Comparison of ENCODE assay signal across 9 mouse cellular contexts in the genomic region with DNA sequence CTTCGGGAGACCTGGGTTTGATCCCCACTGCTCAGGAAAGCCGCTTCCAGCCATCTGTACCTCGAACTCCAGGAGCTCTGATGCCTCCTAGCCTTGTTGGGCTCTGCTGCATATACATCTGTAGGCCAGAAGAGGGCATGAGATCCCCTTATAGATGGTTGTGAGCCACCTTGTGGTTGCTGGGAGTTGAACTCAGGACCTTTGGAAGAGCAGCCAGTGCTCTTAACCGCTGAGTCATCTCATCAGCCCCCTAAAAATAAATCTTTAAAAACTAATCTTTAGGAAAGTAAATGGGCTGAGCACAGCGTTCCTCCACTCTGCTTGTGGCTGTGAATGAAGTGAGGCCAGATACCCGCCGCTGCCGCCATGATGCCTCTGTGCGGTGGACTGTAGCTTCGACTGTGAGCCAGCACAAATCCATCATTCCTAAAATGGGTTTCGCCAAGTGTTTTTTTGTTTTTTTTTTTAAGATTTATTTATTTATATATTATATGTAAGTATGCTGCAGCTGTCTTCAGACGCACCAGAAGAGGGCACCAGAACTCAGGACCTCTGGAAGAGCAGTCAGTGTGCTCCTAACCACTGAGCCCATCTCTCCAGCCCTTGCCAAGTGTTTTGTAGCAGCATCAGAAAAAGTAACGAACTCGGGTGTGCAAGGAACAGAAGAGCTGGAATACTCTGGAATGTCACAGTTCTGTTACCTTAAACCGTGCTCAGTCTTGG. TPM values are rescaled to one million over a fixed set of nuclear protein-coding genes. Genes with fewer than 3 reads are reported as not detected.
DNase-seq lines count a peak whose midpoint lies in the region; ATAC-seq and TF ChIP-seq lines count a peak whose summit lies in the region.
"Had no signal": no experiment of that assay in that cellular context is flagged by ENCODE, and none has a peak within 500 bp of the region (broad histone marks: within the 10 kb centered on the region; RNA-seq: fewer than 3 reads in every experiment).

No protein-coding gene starts in this region.

- no peaks in the 10 kb centered on the region for H3K79me2 ChIP-seq in liver, adult 2 months (ENCODE audit: control insufficient read depth, insufficient read depth, low read length)

- no peaks in the 10 kb centered on the region for H3K36me3 ChIP-seq in forebrain, embryonic 10.5 days (replicated peaks)
- no peaks in the 10 kb centered on the region for H3K36me3 ChIP-seq in forebrain, embryonic 12.5 days (replicated peaks)
- no peaks in the 10 kb centered on the region for H3K36me3 ChIP-seq in liver, adult 2 months (ENCODE audit: control insufficient read depth, insufficient read depth, low read length)
- no peaks in the 10 kb centered on the region for H3K36me3 ChIP-seq in liver, embryonic 12.5 days

- H3K27me3 ChIP-seq in forebrain, embryonic 10.5 days (ENCODE audit: poor library complexity, severe bottlenecking), result peaks cover 25% of the 10 kb centered on the region
- peaks cover 14% of the 10 kb centered on the region; the same call in 1 of the 2 replicates for H3K27me3 ChIP-seq in forebrain, embryonic 12.5 days
- no peaks in the 10 kb centered on the region for H3K27me3 ChIP-seq in liver, adult 2 months (ENCODE audit: control insufficient read depth, insufficient read depth, low read length)
- H3K27me3 ChIP-seq in liver, embryonic 12.5 days (replicated peaks), result 0 out of 2 replicates have a peak, but pooled peaks cover 5% of the 10 kb centered on the region

- DNase-seq in forebrain, embryonic 10.5 days (ENCODE audit: extremely low spot score, low spot score), result peak; percentile 22
- DNase-seq in liver, adult 2 months (ENCODE audit: extremely low read depth, low read depth, low spot score), result peak; percentile 56
- peak; percentile 87 for DNase-seq in NIH3T3 (ENCODE audit: low read depth)
- peak; percentile 49 for DNase-seq in forelimb bud, embryonic 11.5 days (ENCODE audit: low read depth, low spot score)
- no peak for DNase-seq in c-Kit-positive CD71-positive TER-119-positive erythroid progenitor cells, embryonic 14.5 days (ENCODE audit: low spot score)

- H3K9ac ChIP-seq in forebrain, embryonic 12.5 days, result no peak overlapping the region
- H3K9ac ChIP-seq in liver, adult 2 months (ENCODE audit: low read depth, low read length), result no peak overlapping the region
- H3K9ac ChIP-seq in liver, embryonic 12.5 days, result no peak overlapping the region

- no peak overlapping the region for H3K27ac ChIP-seq in forebrain, embryonic 10.5 days
- H3K27ac ChIP-seq in forebrain, embryonic 12.5 days, result no peak overlapping the region
- H3K27ac ChIP-seq in liver, adult 2 months (replicated peaks; ENCODE audit: insufficient read depth, low read depth, low read length), result no peak overlapping the region
- H3K27ac ChIP-seq in liver, embryonic 12.5 days, result no peak overlapping the region
- H3K27ac ChIP-seq: macrophage had no signal

- 62% methylated on average over 15 of the region's 15 CpGs for WGBS in forebrain, embryonic 10.5 days
- 61% methylated on average over 15 of the region's 15 CpGs for WGBS in forebrain, embryonic 12.5 days
- 56% methylated on average over 15 of the region's 15 CpGs for WGBS in liver, adult 2 months
- whole genome bisulfite sequencing in liver, embryonic 12.5 days (ENCODE audit: insufficient replicate concordance), result 52% methylated on average over 15 of the region's 15 CpGs

- peaks cover 9% of the 10 kb centered on the region for H3K4me1 ChIP-seq in forebrain, embryonic 10.5 days
- peaks cover 3% of the 10 kb centered on the region; the same call in 1 of the 2 replicates for H3K4me1 ChIP-seq in forebrain, embryonic 12.5 days
- H3K4me1 ChIP-seq in liver, adult 2 months (ENCODE audit: control insufficient read depth, insufficient read depth, low read length), result no peaks in the 10 kb centered on the region
- peaks cover 19% of the 10 kb centered on the region for H3K4me1 ChIP-seq in liver, embryonic 12.5 days

- no peak for ATAC-seq in forebrain, embryonic 12.5 days (ENCODE audit: low FRiP score)
- no peak for ATAC-seq in liver, embryonic 12.5 days
- peak; percentile 32; the same call in 1 of the 2 replicates for ATAC-seq in megakaryocyte progenitor cell, adult 5-6 weeks (replicated peaks; ENCODE audit: poor library complexity)

- H3K4me2 ChIP-seq in forebrain, embryonic 12.5 days, result no peak overlapping the region
- no peak overlapping the region for H3K4me2 ChIP-seq in liver, embryonic 12.5 days

- peak; percentile 61 for TF ChIP-seq CTCF in liver, adult 2 months (IDR thresholded peaks at IDR 0.05; ENCODE audit: low read depth, low read length)

- H3K9me3 ChIP-seq in forebrain, embryonic 10.5 days, result no peaks in the 10 kb centered on the region
- no peaks in the 10 kb centered on the region for H3K9me3 ChIP-seq in forebrain, embryonic 12.5 days
- no peaks in the 10 kb centered on the region for H3K9me3 ChIP-seq in liver, embryonic 12.5 days (replicated peaks)

- H3K4me3 ChIP-seq in forebrain, embryonic 10.5 days, result no peak overlapping the region
- H3K4me3 ChIP-seq in forebrain, embryonic 12.5 days (replicated peaks), result no peak overlapping the region
- H3K4me3 ChIP-seq in liver, adult 2 months (ENCODE audit: insufficient read depth, low read depth, low read length), result no peak overlapping the region
- no peak overlapping the region for H3K4me3 ChIP-seq in liver, embryonic 12.5 days

- TF ChIP-seq POLR2A in liver, adult 2 months (IDR thresholded peaks at IDR 0.05; ENCODE audit: extremely low read depth, insufficient read depth, low read length), result no peak

RNA-seq across cellular contexts. Expression of a gene that starts 10.8 kb away (rescaled TPM):
- polyA plus RNA-seq in forebrain, embryonic 10.5 days (2016; fragmentation: Nextera tagmentation; extraction: Ambion mirVana), result 0.12 TPM in 1 of 2 replicates, not detected in the other
- not detected in 2 replicates for polyA plus RNA-seq in forebrain, embryonic 12.5 days (2016; fragmentation: Nextera tagmentation; extraction: Ambion mirVana)
- total RNA-seq in liver, adult 2 months (2014; rRNA removed), result not detected in 2 replicates
- polyA plus RNA-seq in liver, adult 2 months (2012; rRNA removed), result 0.12 TPM in 1 of 2 replicates, not detected in the other
- polyA plus RNA-seq in liver, embryonic 12.5 days (2016; fragmentation: Nextera tagmentation; extraction: Ambion mirVana), result not detected in 2 replicates
- not detected in 2 replicates for total RNA-seq in megakaryocyte progenitor cell, adult 5-6 weeks (2015)
- not detected in 2 replicates for total RNA-seq in megakaryocyte progenitor cell, adult 5-6 weeks (2017)
- polyA plus RNA-seq: macrophage had no signal

RNA-seq across cellular contexts. Expression of a gene that starts 38.2 kb away (rescaled TPM):
- polyA plus RNA-seq in forebrain, embryonic 10.5 days (2016; fragmentation: Nextera tagmentation; extraction: Ambion mirVana), result 1.1 and 1.7 TPM in 2 replicates
- 1.6 and 1.8 TPM in 2 replicates for polyA plus RNA-seq in forebrain, embryonic 12.5 days (2016; fragmentation: Nextera tagmentation; extraction: Ambion mirVana)
- 0.47 and 0.65 TPM in 2 replicates for total RNA-seq in liver, adult 2 months (2014; rRNA removed)
- 0.60 and 0.87 TPM in 2 replicates for polyA plus RNA-seq in liver, adult 2 months (2012; rRNA removed)
- 2.6 and 3.2 TPM in 2 replicates for polyA plus RNA-seq in liver, embryonic 12.5 days (2016; fragmentation: Nextera tagmentation; extraction: Ambion mirVana)
- total RNA-seq in megakaryocyte progenitor cell, adult 5-6 weeks (2015), result 44.7 and 60.2 TPM in 2 replicates
- total RNA-seq in megakaryocyte progenitor cell, adult 5-6 weeks (2017), result 28.9 and 41.9 TPM in 2 replicates
- polyA plus RNA-seq: macrophage had no signal

RNA-seq across cellular contexts. Expression of a gene that starts 38.7 kb away (rescaled TPM):
- 16.1 and 17.2 TPM in 2 replicates for polyA plus RNA-seq in forebrain, embryonic 10.5 days (2016; fragmentation: Nextera tagmentation; extraction: Ambion mirVana)
- 12.7 and 14.0 TPM in 2 replicates for polyA plus RNA-seq in forebrain, embryonic 12.5 days (2016; fragmentation: Nextera tagmentation; extraction: Ambion mirVana)
- 55.9 and 57.1 TPM in 2 replicates for total RNA-seq in liver, adult 2 months (2014; rRNA removed)
- 102 and 106 TPM in 2 replicates for polyA plus RNA-seq in liver, adult 2 months (2012; rRNA removed)
- polyA plus RNA-seq in liver, embryonic 12.5 days (2016; fragmentation: Nextera tagmentation; extraction: Ambion mirVana), result 19.2 and 22.9 TPM in 2 replicates
- total RNA-seq in megakaryocyte progenitor cell, adult 5-6 weeks (2015), result 17.5 and 18.7 TPM in 2 replicates
- total RNA-seq in megakaryocyte progenitor cell, adult 5-6 weeks (2017), result 28.2 and 43.7 TPM in 2 replicates

RNA-seq across cellular contexts. Expression of a gene that starts 43.3 kb away (rescaled TPM):
- polyA plus RNA-seq in forebrain, embryonic 10.5 days (2016; fragmentation: Nextera tagmentation; extraction: Ambion mirVana), result 1.6 and 2.1 TPM in 2 replicates
- polyA plus RNA-seq in forebrain, embryonic 12.5 days (2016; fragmentation: Nextera tagmentation; extraction: Ambion mirVana), result 1.5 and 2.1 TPM in 2 replicates
- 15.0 and 16.5 TPM in 2 replicates for total RNA-seq in liver, adult 2 months (2014; rRNA removed)
- polyA plus RNA-seq in liver, adult 2 months (2012; rRNA removed), result 18.2 and 19.0 TPM in 2 replicates
- polyA plus RNA-seq in liver, embryonic 12.5 days (2016; fragmentation: Nextera tagmentation; extraction: Ambion mirVana), result 3.8 and 4.0 TPM in 2 replicates
- total RNA-seq in megakaryocyte progenitor cell, adult 5-6 weeks (2015), result 5.2 and 7.4 TPM in 2 replicates
- total RNA-seq in megakaryocyte progenitor cell, adult 5-6 weeks (2017), result 16.2 and 18.6 TPM in 2 replicates

RNA-seq across cellular contexts. Expression of a gene that starts 45.5 kb away (rescaled TPM):
- 0.20 and 0.30 TPM in 2 replicates for polyA plus RNA-seq in forebrain, embryonic 10.5 days (2016; fragmentation: Nextera tagmentation; extraction: Ambion mirVana)
- 0.24 and 0.49 TPM in 2 replicates for polyA plus RNA-seq in forebrain, embryonic 12.5 days (2016; fragmentation: Nextera tagmentation; extraction: Ambion mirVana)
- total RNA-seq in liver, adult 2 months (2014; rRNA removed), result 3.0 and 6.7 TPM in 2 replicates
- 16.5 and 24.8 TPM in 2 replicates for polyA plus RNA-seq in liver, adult 2 months (2012; rRNA removed)
- 0.23 and 0.50 TPM in 2 replicates for polyA plus RNA-seq in liver, embryonic 12.5 days (2016; fragmentation: Nextera tagmentation; extraction: Ambion mirVana)
- 21.8 and 22.9 TPM in 2 replicates for total RNA-seq in megakaryocyte progenitor cell, adult 5-6 weeks (2015)
- total RNA-seq in megakaryocyte progenitor cell, adult 5-6 weeks (2017), result 0.75 and 1.7 TPM in 2 replicates
